In the genomic region with DNA sequence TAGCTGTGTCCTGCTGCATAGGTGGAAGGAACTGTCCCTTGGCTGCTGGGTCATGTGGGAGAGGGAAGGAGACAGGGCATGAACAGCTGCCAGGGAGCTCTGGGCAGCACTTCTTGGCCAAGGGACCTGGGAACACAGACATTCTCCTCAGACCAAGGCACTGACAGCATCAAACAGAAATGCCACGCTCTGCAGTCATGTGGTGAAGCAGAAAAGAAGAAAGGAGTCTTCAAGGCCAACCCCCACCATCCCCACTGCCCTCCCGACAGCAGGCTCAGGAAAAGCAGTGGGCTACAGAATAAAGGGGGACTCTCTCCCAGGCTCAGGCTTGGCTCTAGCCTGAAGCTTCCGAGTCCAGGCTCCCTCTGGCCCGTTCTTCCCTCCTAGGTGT, we compare ENCODE assay signal across 17 mouse cellular contexts.
A peak's percentile ranks its signal among the peaks of the same experiment; 100 is the strongest.
DNase-seq lines count a peak whose midpoint lies in the region; ATAC-seq lines count a peak whose summit lies in the region.
"Had no signal": no experiment of that assay in that cellular context is flagged by ENCODE, and none has a peak within 500 bp of the region (broad histone marks: within the 10 kb centered on the region; RNA-seq: fewer than 3 reads in every experiment).

No protein-coding gene starts in this region.

- H3K4me3 ChIP-seq in forebrain, embryonic 16.5 days (replicated peaks; ENCODE audit: low read length): no peak overlapping the region
- no peak overlapping the region for H3K4me3 ChIP-seq in forebrain, embryonic 15.5 days
- H3K4me3 ChIP-seq: embryonic facial prominence, embryonic 12.5 days; heart, embryonic 10.5 days; lung, embryonic 15.5 days had no signal

- intact Hi-C loops in left cerebral cortex, postnatal 4 days (cut with DNase I): no loop called here
- intact Hi-C loops in left cerebral cortex, postnatal 14 days (cut with DNase I): no loop called here

- no peak overlapping the region for H3K4me2 ChIP-seq in forebrain, embryonic 16.5 days (ENCODE audit: low read length)
- H3K4me2 ChIP-seq in forebrain, embryonic 15.5 days (replicated peaks): no peak overlapping the region
- H3K4me2 ChIP-seq: embryonic facial prominence, embryonic 12.5 days; lung, embryonic 15.5 days had no signal

- peaks cover 49% of the 10 kb centered on the region for H3K4me1 ChIP-seq in forebrain, embryonic 16.5 days (replicated peaks; ENCODE audit: control insufficient read depth, insufficient read depth, low read length)
- peaks cover 51% of the 10 kb centered on the region for H3K4me1 ChIP-seq in forebrain, embryonic 15.5 days
- H3K4me1 ChIP-seq: megakaryocyte, embryonic 14.5 days had no signal

- 57% methylated on average over 4 of the region's 4 CpGs for WGBS in forebrain, embryonic 16.5 days
- 38% methylated on average over 4 of the region's 4 CpGs for WGBS in forebrain, embryonic 15.5 days

- H3K27me3 ChIP-seq in forebrain, embryonic 16.5 days (replicated peaks; ENCODE audit: control insufficient read depth, insufficient read depth, low read length): no peaks in the 10 kb centered on the region
- H3K27me3 ChIP-seq in forebrain, embryonic 15.5 days: no peaks in the 10 kb centered on the region
- H3K27me3 ChIP-seq: embryonic facial prominence, embryonic 12.5 days; lung, embryonic 15.5 days had no signal

- H3K27ac ChIP-seq in forebrain, embryonic 16.5 days (ENCODE audit: low read length): no peak overlapping the region
- no peak overlapping the region for H3K27ac ChIP-seq in forebrain, embryonic 15.5 days (replicated peaks)
- H3K27ac ChIP-seq: embryonic facial prominence, embryonic 12.5 days; heart, embryonic 10.5 days; lung, embryonic 15.5 days had no signal

- no peak overlapping the region for H3K9ac ChIP-seq in forebrain, embryonic 16.5 days (replicated peaks; ENCODE audit: low read depth, low read length)
- no peak overlapping the region for H3K9ac ChIP-seq in forebrain, embryonic 15.5 days (replicated peaks)
- H3K9ac ChIP-seq: embryonic facial prominence, embryonic 12.5 days; lung, embryonic 15.5 days had no signal

- peak; percentile 1; the same call in 1 of the 2 replicates for ATAC-seq in forebrain, embryonic 16.5 days
- no peak for ATAC-seq in forebrain, embryonic 15.5 days (replicated peaks)

- DNase-seq in left cerebral cortex, postnatal 4 days: peak; percentile 55
- DNase-seq in left cerebral cortex, postnatal 14 days (ENCODE audit: low spot score in 2 of 2): no peak
- peak; percentile 53 to 64 for DNase-seq in adrenal gland, postnatal 36 days
- peak; percentile 68 to 75 for DNase-seq in gastrocnemius, adult 8-10 months (ENCODE audit: low spot score in 2 of 2)
- DNase-seq in layer of hippocampus, postnatal 25 days (ENCODE audit: extremely low spot score in 1 of 2, low spot score in 1 of 2): no peak
- DNase-seq in spleen, postnatal 14 days (ENCODE audit: low spot score in 2 of 2): no peak
- DNase-seq: cerebellum, adult 8-10 months; heart, postnatal 4 days; kidney, adult 9 months; layer of hippocampus, adult 9-11 months; liver had no signal

- no peaks in the 10 kb centered on the region for H3K36me3 ChIP-seq in forebrain, embryonic 16.5 days (ENCODE audit: control insufficient read depth, insufficient read depth)
- no peaks in the 10 kb centered on the region for H3K36me3 ChIP-seq in forebrain, embryonic 15.5 days
- H3K36me3 ChIP-seq: embryonic facial prominence, embryonic 12.5 days; heart, embryonic 10.5 days; lung, embryonic 15.5 days had no signal

- H3K9me3 ChIP-seq in forebrain, embryonic 16.5 days (ENCODE audit: control insufficient read depth, low read length): no peaks in the 10 kb centered on the region
- H3K9me3 ChIP-seq in forebrain, embryonic 15.5 days: no peaks in the 10 kb centered on the region
- H3K9me3 ChIP-seq: embryonic facial prominence, embryonic 12.5 days; heart, embryonic 10.5 days; lung, embryonic 15.5 days; megakaryocyte, embryonic 14.5 days had no signal

Comparison
In these comparisons a context has a peak if more than half of its experiments do, and no peak if none do; other contexts are left out.
1. DNase-seq: peak in left cerebral cortex, postnatal 4 days (single experiment), adrenal gland, postnatal 36 days (2 of 2) and gastrocnemius, adult 8-10 months (2 of 2); none in left cerebral cortex, postnatal 14 days (0 of 2), layer of hippocampus, postnatal 25 days (0 of 2) and spleen, postnatal 14 days (0 of 2).